Mouse (Mus musculus): ENCODE measurements around the gene 1700129C05Rik.

GRCm38 (mm10) chr14:59114281-59114680, 28.4 kb downstream of the 1700129C05Rik start:
- TF ChIP-seq POLR2A (IDR thresholded peaks at IDR 0.05; ENCODE audit: control insufficient read depth, low read depth, low read length): no peak
- TF ChIP-seq CTCF (IDR thresholded peaks at IDR 0.05; ENCODE audit: control insufficient read depth, insufficient read depth, insufficient replicate concordance, low read depth, low read length): no peak

All from testis, adult 2 months (tissue).